Mouse (Mus musculus): ENCODE results near the gene Tmem50b. TPM values are rescaled to one million over a fixed set of nuclear protein-coding genes. Genes with fewer than 3 reads are reported as not detected.
"Not testable (repeated sequence)": the region's sequence is repeated elsewhere in the genome, so short reads cannot be mapped to it uniquely, and the experiment has no call there.

Gene Tmem50b
- polyA plus RNA-seq, 1 experiment: 91.1 TPM

DNA sequence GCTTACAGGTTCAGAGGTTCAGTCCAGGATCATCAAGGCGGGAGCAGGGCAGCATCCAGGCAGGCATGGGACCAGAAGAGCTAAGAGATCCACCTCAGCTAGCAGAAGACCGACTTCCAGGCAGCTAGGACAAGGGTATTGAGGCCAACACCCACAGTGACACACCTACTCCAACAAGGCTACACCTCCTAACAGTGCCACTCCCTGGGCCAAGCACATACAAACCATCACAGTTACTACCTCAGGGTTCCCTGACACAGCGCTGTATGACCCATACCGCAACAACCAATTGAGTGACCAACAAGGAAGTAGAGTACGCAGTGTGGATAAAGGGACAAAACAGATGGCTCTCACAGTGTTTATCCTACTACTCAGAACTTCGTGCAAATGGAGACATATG is 61.2 kb downstream of the Tmem50b start:
- TF ChIP-seq CTCF (IDR thresholded peaks at IDR 0.05; ENCODE audit: extremely low read depth, insufficient read depth, low read length) (no peak), POLR2A (IDR thresholded peaks at IDR 0.05; ENCODE audit: extremely low read depth, insufficient read depth, low read length) (no peak)
- H3K4me1 ChIP-seq (ENCODE audit: control insufficient read depth, insufficient read depth, low read length): no peaks in the 10 kb centered on the region
- H3K4me3 ChIP-seq (ENCODE audit: insufficient read depth, low read length): no peak overlapping the region
- no peak overlapping the region for H3K27ac ChIP-seq (ENCODE audit: insufficient read depth, low read length)

DNA sequence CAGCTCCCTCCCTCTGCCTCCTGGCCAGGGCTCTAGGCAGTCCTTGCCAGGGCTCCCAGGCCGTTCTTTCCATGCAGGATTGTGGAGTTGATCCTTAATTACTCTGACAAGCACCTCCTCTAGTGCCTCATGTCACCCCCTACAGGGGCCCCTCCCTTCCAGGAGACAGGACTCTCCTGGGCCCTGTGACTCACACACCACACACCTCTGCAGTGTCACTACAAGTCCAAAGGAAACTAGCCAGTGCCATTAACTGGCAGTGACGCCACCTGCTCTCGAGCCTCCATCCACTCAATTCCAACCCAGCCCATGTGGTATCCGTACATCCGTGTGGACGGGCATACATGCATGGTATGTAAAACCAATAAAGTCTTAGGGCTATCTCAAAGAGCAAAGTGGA is 62.7 kb downstream of the Tmem50b start:
- Histone ChIP-seq H3K27ac (ENCODE audit: insufficient read depth, low read length) (no peak overlapping the region), H3K4me1 (ENCODE audit: control insufficient read depth, insufficient read depth, low read length) (no peaks in the 10 kb centered on the region; the same call in 1 of the 2 replicates), H3K4me3 (ENCODE audit: insufficient read depth, low read length) (no peak overlapping the region)
- TF ChIP-seq CTCF (IDR thresholded peaks at IDR 0.05; ENCODE audit: extremely low read depth, insufficient read depth, low read length): no peak

DNA sequence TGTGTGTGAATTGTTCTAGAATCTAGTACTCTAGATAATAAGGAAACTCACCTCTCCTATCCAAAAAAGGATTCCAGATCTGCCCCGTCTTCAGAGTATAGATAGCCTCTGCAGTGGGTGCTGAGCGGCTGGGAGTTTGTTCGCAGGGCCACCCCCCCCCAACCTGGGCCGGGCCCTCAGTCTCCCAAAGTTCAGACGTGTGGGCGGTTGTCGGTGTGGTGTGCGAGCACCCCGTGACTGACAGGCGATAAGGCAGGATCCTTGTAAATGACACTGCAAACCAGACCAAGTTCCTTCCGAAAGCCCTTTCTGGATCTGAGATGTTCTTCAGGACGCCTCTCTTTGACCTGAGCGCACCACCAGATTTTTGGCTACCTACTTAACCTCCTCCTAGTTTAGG is 63.1 kb downstream of the Tmem50b start:
- Histone ChIP-seq H3K4me1 (ENCODE audit: control insufficient read depth, insufficient read depth, low read length) (no peaks in the 10 kb centered on the region; the same call in 1 of the 2 replicates), H3K4me3 (ENCODE audit: insufficient read depth, low read length) (no peak overlapping the region), H3K27ac (ENCODE audit: insufficient read depth, low read length) (no peak overlapping the region)
- TF ChIP-seq POLR2A (IDR thresholded peaks at IDR 0.05; ENCODE audit: extremely low read depth, insufficient read depth, low read length) (no peak), CTCF (IDR thresholded peaks at IDR 0.05; ENCODE audit: extremely low read depth, insufficient read depth, low read length) (no peak)

DNA sequence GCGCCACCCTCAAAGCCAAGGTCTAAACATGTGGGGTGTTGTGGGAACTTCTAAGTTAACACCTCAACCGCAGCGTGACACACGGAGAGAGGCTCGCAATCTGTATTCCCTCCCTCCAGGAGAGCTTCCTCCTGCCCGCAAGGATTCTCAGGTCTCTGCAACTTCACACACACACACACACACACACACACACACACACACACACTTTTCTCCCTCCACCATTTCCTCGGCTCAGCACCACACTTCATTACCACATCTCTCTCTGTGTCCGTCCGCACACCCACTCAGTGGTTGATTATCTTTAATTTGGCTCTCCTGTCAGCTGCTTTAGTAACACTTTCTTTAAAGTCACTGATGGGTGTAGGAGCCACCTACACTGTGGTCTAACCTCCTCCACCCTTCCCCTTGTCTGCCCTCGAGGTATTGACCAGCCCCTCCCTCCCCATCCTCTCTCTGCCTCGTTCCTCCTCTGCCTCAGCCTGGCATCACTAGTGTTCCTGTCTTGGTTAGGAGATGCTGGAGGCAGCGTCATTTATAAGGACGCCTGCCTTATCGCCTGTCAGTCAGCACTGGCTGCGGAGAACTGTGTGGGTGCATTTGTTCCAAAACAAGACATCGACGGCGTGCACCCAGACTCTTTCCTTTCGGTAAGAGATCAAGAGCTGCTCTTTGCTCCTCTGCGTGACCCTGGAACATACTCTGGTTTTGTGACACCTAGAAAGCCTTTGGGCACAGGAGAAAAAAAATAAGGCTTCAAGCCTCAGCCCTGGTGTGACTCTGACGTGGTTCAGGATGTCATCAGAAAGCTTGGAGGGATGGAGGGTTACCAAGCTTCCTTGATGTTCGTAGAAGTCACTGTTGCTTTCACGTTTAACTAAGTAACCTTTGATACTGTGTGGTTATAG is 64.3 kb downstream of the Tmem50b start:
- TF ChIP-seq POLR2A (IDR thresholded peaks at IDR 0.05; ENCODE audit: extremely low read depth, insufficient read depth, low read length) (no peak), CTCF (IDR thresholded peaks at IDR 0.05; ENCODE audit: extremely low read depth, insufficient read depth, low read length) (no peak)
- Histone ChIP-seq H3K27ac (ENCODE audit: insufficient read depth, low read length) (no peak overlapping the region), H3K4me3 (ENCODE audit: insufficient read depth, low read length) (no peak overlapping the region), H3K4me1 (ENCODE audit: control insufficient read depth, insufficient read depth, low read length) (no peaks in the 10 kb centered on the region; the same call in 1 of the 2 replicates)

DNA sequence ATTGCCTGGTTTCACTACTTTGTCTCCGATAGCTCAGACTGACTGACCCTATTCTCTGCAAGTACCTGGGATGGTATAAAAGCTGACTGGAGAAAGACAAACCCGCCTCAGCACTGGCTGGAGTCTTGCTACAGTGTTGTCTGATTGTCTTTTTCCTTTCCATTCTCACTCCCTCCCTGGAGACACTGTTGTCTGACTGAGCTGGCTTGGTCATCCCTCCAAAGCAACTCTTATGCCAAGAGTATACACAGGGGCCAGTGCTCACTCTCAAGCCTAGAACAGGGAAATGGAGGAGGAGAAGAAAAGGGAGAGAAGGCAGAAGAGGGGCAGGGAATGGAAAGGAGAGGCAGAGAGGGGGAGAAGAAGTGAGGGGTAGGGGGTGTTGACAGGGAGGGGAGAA is 65.2 kb downstream of the Tmem50b start:
- no peak overlapping the region for H3K27ac ChIP-seq (ENCODE audit: insufficient read depth, low read length)
- H3K4me1 ChIP-seq (ENCODE audit: control insufficient read depth, insufficient read depth, low read length): no peaks in the 10 kb centered on the region; the same call in 1 of the 2 replicates
- H3K4me3 ChIP-seq (ENCODE audit: insufficient read depth, low read length): no peak overlapping the region
- no peak for TF ChIP-seq POLR2A (IDR thresholded peaks at IDR 0.05; ENCODE audit: extremely low read depth, insufficient read depth, low read length)
- TF ChIP-seq CTCF (IDR thresholded peaks at IDR 0.05; ENCODE audit: extremely low read depth, insufficient read depth, low read length): no peak

DNA sequence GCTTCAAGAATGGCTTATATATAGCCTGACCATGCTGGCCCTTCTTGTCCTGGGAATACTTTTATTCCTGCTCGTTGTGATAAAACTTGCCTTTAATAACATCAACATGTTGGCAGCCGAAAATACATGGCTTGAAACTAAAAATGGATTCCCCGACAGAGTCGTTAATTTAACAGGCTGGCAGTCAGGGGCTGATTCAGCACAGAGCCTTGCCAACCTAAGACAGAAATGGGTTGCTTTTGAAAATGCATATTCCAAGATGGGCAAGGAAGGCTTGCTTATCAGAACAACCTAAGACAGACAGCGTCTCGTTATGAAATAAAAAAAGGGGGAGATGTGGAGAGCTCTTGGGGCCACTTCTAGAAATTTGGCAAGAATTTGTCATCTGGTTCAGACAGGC is 65.7 kb downstream of the Tmem50b start:
- no peak overlapping the region for H3K27ac ChIP-seq (ENCODE audit: insufficient read depth, low read length)
- H3K4me3 ChIP-seq (ENCODE audit: insufficient read depth, low read length): no peak overlapping the region
- TF ChIP-seq CTCF (IDR thresholded peaks at IDR 0.05; ENCODE audit: extremely low read depth, insufficient read depth, low read length) (no peak), POLR2A (IDR thresholded peaks at IDR 0.05; ENCODE audit: extremely low read depth, insufficient read depth, low read length) (no peak)
- H3K4me1 ChIP-seq (ENCODE audit: control insufficient read depth, insufficient read depth, low read length): no peaks in the 10 kb centered on the region; the same call in 1 of the 2 replicates

DNA sequence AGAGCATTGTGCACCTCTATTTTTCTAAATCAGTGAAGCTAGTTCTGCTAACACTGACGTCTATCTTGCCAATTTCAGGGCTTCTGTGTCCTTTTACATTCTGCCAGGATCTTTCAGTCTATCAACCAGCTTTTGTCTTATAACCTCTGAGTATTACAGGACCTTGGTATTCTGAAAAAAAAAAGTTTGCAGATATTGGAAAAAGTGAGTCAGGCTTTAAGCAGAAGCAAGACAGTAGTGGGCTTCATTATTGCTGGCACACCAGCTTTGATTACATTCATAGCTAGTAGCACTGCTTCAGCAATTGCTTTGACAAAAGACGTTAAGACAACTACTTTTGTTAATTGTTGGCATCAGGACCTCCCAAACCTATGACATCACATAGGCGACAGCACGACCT is 66.8 kb downstream of the Tmem50b start:
- H3K4me3 ChIP-seq (ENCODE audit: insufficient read depth, low read length): not testable (repeated sequence)

DNA sequence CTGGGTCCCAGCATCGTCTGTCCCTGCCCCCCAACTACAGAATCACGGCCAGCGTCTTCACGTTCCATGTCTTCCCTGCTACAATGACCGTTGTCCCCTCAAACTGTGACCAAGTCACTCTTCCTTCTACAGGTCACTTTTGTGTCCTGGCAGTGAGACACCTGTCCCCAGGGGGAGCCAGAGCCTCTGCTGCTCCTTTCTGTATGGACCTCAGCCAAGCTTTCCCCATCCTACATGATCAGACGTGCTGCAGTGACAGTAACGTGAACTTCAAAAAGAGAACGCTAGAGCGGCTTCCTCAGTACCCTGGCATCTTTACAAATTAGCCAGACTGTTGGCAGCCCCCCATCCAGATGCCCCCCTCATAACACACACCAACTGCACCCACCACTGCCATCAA is 69.0 kb downstream of the Tmem50b start:
- H3K4me1 ChIP-seq (ENCODE audit: control insufficient read depth, insufficient read depth, low read length): no peaks in the 10 kb centered on the region; the same call in 1 of the 2 replicates
- no peak overlapping the region for H3K4me3 ChIP-seq (ENCODE audit: insufficient read depth, low read length)
- no peak overlapping the region for H3K27ac ChIP-seq (ENCODE audit: insufficient read depth, low read length)
- TF ChIP-seq POLR2A (IDR thresholded peaks at IDR 0.05; ENCODE audit: extremely low read depth, insufficient read depth, low read length) (no peak), CTCF (IDR thresholded peaks at IDR 0.05; ENCODE audit: extremely low read depth, insufficient read depth, low read length) (no peak)

More for the DNA sequence above, 66.8 kb downstream of the Tmem50b start:
- not testable (repeated sequence) for H3K4me1 ChIP-seq (ENCODE audit: control insufficient read depth, insufficient read depth, low read length); H3K27ac ChIP-seq (ENCODE audit: insufficient read depth, low read length)

DNA sequence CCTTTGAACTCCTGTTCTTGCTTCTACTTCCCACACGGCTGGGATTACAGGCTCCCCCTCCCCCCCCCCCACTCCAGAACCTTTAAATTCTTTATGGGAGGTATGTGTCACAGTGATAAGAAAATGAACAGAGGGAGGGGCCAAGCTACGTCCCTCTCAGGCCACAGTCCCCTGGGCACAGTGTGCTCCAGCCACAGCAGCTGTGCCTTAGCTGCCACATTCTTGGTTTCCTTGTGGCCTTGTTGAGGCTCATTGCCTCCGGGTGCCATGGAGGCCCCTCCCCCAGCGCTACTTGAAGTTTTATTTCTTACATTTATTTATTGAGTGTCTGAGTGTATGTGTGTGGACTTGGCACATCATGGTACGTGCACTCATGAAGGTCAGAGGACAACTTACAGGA is 70.1 kb downstream of the Tmem50b start:
- Histone ChIP-seq H3K4me3 (ENCODE audit: insufficient read depth, low read length) (no peak overlapping the region), H3K4me1 (ENCODE audit: control insufficient read depth, insufficient read depth, low read length) (no peaks in the 10 kb centered on the region; the same call in 1 of the 2 replicates), H3K27ac (ENCODE audit: insufficient read depth, low read length) (no peak overlapping the region)
- TF ChIP-seq CTCF (IDR thresholded peaks at IDR 0.05; ENCODE audit: extremely low read depth, insufficient read depth, low read length): no peak

DNA sequence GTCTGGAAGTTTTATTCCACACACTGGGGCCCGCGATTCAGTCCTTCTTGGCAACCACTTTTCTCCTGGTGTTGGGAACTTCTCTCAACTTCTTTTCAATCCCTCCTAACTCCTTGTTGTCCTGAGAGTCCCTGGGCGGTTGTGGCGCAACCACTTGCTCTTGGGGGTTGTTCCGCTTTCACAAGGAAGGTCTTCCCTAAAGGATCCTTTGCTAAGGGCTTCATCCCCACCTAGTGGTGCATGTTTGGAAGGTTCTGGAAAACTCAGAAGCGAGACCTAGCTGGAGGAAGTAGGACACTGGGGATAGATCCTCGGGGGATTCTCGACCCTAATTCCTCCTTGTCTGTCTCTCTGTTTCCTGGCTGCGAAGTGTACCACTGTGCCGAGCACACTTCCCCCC is 70.5 kb downstream of the Tmem50b start:
- TF ChIP-seq CTCF (IDR thresholded peaks at IDR 0.05; ENCODE audit: extremely low read depth, insufficient read depth, low read length): 0 out of 2 replicates have a peak, but pooled peaks have one; percentile 17
- no peak for TF ChIP-seq POLR2A (IDR thresholded peaks at IDR 0.05; ENCODE audit: extremely low read depth, insufficient read depth, low read length)
- no peak overlapping the region for H3K4me3 ChIP-seq (ENCODE audit: insufficient read depth, low read length)
- H3K4me1 ChIP-seq (ENCODE audit: control insufficient read depth, insufficient read depth, low read length): no peaks in the 10 kb centered on the region; the same call in 1 of the 2 replicates
- H3K27ac ChIP-seq (ENCODE audit: insufficient read depth, low read length): no peak overlapping the region
